ENCODE assay signal across 18 mouse cellular contexts in genomic region chr15:79413802-79414201, GRCm38 (mm10). TPM values are rescaled to one million over a fixed set of nuclear protein-coding genes. Genes with fewer than 3 reads are reported as not detected.
DNase-seq lines count a peak whose midpoint lies in the region; ATAC-seq and TF ChIP-seq lines count a peak whose summit lies in the region.
"Had no signal": no experiment of that assay in that cellular context is flagged by ENCODE, and none has a peak within 500 bp of the region (broad histone marks: within the 10 kb centered on the region; RNA-seq: fewer than 3 reads in every experiment).

No protein-coding gene starts in this region.

- TF ChIP-seq EP300 in liver, postnatal 0 days (IDR thresholded peaks at IDR 0.05; ENCODE audit: low read depth) = no peak
- TF ChIP-seq EP300 in CH12.LX (IDR thresholded peaks at IDR 0.05; ENCODE audit: low read length) = no peak

- H3K4me1 ChIP-seq in liver, postnatal 0 days (ENCODE audit: insufficient read depth) = peaks cover 21% of the 10 kb centered on the region
- peaks cover 24% of the 10 kb centered on the region for H3K4me1 ChIP-seq in liver, embryonic 12.5 days
- H3K4me1 ChIP-seq in CH12.LX (ENCODE audit: control insufficient read depth in 1 of 2, insufficient read depth in 2 of 2) = peaks cover 21 to 40% of the 10 kb centered on the region in 2 experiments
- no peaks in the 10 kb centered on the region for H3K4me1 ChIP-seq in midbrain, embryonic 13.5 days (replicated peaks)
- H3K4me1 ChIP-seq: intestine, embryonic 15.5 days; neural tube, embryonic 12.5 days had no signal

- no peak overlapping the region for H3K9ac ChIP-seq in liver, postnatal 0 days (replicated peaks)
- H3K9ac ChIP-seq in liver, embryonic 12.5 days = no peak overlapping the region
- H3K9ac ChIP-seq in CH12.LX (ENCODE audit: insufficient read depth, low read depth) = no peak overlapping the region
- H3K9ac ChIP-seq in midbrain, embryonic 13.5 days (replicated peaks) = no peak overlapping the region
- H3K9ac ChIP-seq: heart, embryonic 13.5 days; intestine, embryonic 15.5 days; lung, embryonic 14.5 days; neural tube, embryonic 12.5 days had no signal

- dilution Hi-C loops in CH12.LX (cut with MboI; ENCODE audit: extremely low pct_ligation_motif_present, extremely low pct_unique_long_range_greater_than_20kb, low sequenced_read_pairs) = no loop called here

- 39% methylated on average over 8 of the region's 8 CpGs for WGBS in liver, postnatal 0 days (ENCODE audit: insufficient replicate concordance)
- 53% methylated on average over 8 of the region's 8 CpGs for WGBS in liver, embryonic 12.5 days (ENCODE audit: insufficient replicate concordance)
- WGBS in midbrain, embryonic 13.5 days = 85% methylated on average over 8 of the region's 8 CpGs

- H3K4me2 ChIP-seq in liver, postnatal 0 days (ENCODE audit: low read depth, low read length) = peak overlapping the region; percentile 15; the same call in 1 of the 2 replicates
- H3K4me2 ChIP-seq in liver, embryonic 12.5 days = no peak overlapping the region
- H3K4me2 ChIP-seq in CH12.LX (ENCODE audit: insufficient read depth, low read depth, poor library complexity, severe bottlenecking) = no peak overlapping the region
- H3K4me2 ChIP-seq in midbrain, embryonic 13.5 days (replicated peaks) = no peak overlapping the region
- H3K4me2 ChIP-seq: heart, embryonic 13.5 days; intestine, embryonic 15.5 days; lung, embryonic 14.5 days; neural tube, embryonic 12.5 days had no signal

- 0 out of 2 replicates have a peak, but pooled peaks cover 2% of the 10 kb centered on the region for H3K36me3 ChIP-seq in liver, postnatal 0 days (replicated peaks; ENCODE audit: insufficient read depth, low read length)
- peaks cover 10% of the 10 kb centered on the region for H3K36me3 ChIP-seq in liver, embryonic 12.5 days
- peaks cover 0 to 15% of the 10 kb centered on the region in 2 experiments for H3K36me3 ChIP-seq in CH12.LX (replicated peaks in 1 of 2; ENCODE audit: control insufficient read depth in 1 of 2, insufficient read depth in 1 of 2, low read length in 1 of 2)
- peaks cover 26% of the 10 kb centered on the region for H3K36me3 ChIP-seq in midbrain, embryonic 13.5 days

- no peak for TF ChIP-seq RAD21 in CH12.LX (IDR thresholded peaks at IDR 0.05; ENCODE audit: low read depth, low read length)

- peak; percentile 20; the same call in 1 of the 2 replicates for ATAC-seq in liver, postnatal 0 days
- no peak for ATAC-seq in liver, embryonic 12.5 days
- peak; percentile 40 for ATAC-seq in megakaryocyte progenitor cell, adult 5-6 weeks (replicated peaks; ENCODE audit: poor library complexity)
- ATAC-seq in midbrain, embryonic 13.5 days = no peak
- ATAC-seq: forebrain, embryonic 16.5 days; midbrain, embryonic 16.5 days had no signal

- H3K27ac ChIP-seq in liver, postnatal 0 days (ENCODE audit: low read depth) = peak overlapping the region; percentile 66; the same call in 1 of the 2 replicates
- H3K27ac ChIP-seq in liver, embryonic 12.5 days = no peak overlapping the region; the same call in 1 of the 2 replicates
- no peak overlapping the region for H3K27ac ChIP-seq in CH12.LX (ENCODE audit: insufficient read depth, low read depth)
- H3K27ac ChIP-seq in midbrain, embryonic 13.5 days = no peak overlapping the region
- H3K27ac ChIP-seq: heart, embryonic 13.5 days; hindbrain, embryonic 10.5 days; intestine, embryonic 15.5 days; left cerebral cortex, adult 2 months; neural tube, embryonic 12.5 days had no signal

- no peak for TF ChIP-seq CTCF in liver, postnatal 0 days (IDR thresholded peaks at IDR 0.05; ENCODE audit: low read depth)
- TF ChIP-seq CTCF in CH12.LX (conservative IDR thresholded peaks at IDR 0.05 in 1 of 2, IDR thresholded peaks at IDR 0.05 in 1 of 2; ENCODE audit: low read depth in 2 of 2, low read length in 2 of 2) = no peak

- H3K9me3 ChIP-seq in liver, postnatal 0 days (ENCODE audit: low read length) = no peaks in the 10 kb centered on the region
- H3K9me3 ChIP-seq in liver, embryonic 12.5 days (replicated peaks) = no peaks in the 10 kb centered on the region
- H3K9me3 ChIP-seq in CH12.LX (replicated peaks; ENCODE audit: low read length) = no peaks in the 10 kb centered on the region
- no peaks in the 10 kb centered on the region for H3K9me3 ChIP-seq in midbrain, embryonic 13.5 days
- H3K9me3 ChIP-seq: heart, embryonic 13.5 days; intestine, embryonic 15.5 days; neural tube, embryonic 12.5 days had no signal

- H3K79me2 ChIP-seq in CH12.LX (replicated peaks; ENCODE audit: control insufficient read depth, extremely low read depth, insufficient read depth, poor library complexity, severe bottlenecking) = no peaks in the 10 kb centered on the region

- H3K27me3 ChIP-seq in liver, postnatal 0 days (ENCODE audit: insufficient read depth, low read length) = no peaks in the 10 kb centered on the region
- no peaks in the 10 kb centered on the region for H3K27me3 ChIP-seq in liver, embryonic 12.5 days (replicated peaks)
- H3K27me3 ChIP-seq in CH12.LX (replicated peaks) = no peaks in the 10 kb centered on the region
- no peaks in the 10 kb centered on the region for H3K27me3 ChIP-seq in midbrain, embryonic 13.5 days
- H3K27me3 ChIP-seq: heart, embryonic 13.5 days; intestine, embryonic 15.5 days; neural tube, embryonic 12.5 days had no signal

- TF ChIP-seq POLR2A in CH12.LX (IDR thresholded peaks at IDR 0.05; ENCODE audit: low read depth, low read length) = no peak

- no peak for DNase-seq in liver, postnatal 0 days
- peak; percentile 63 for DNase-seq in 416B (ENCODE audit: low read depth)
- DNase-seq in CH12.LX (ENCODE audit: extremely low read depth) = no peak
- no peak for DNase-seq in left cerebral cortex, adult 8-10 months (ENCODE audit: low spot score in 2 of 2)
- DNase-seq: adrenal gland, postnatal 36 days; cerebellum, postnatal 14 days; gastrocnemius, postnatal 10 days; lung, embryonic 14.5 days had no signal

- no peak overlapping the region for H3K4me3 ChIP-seq in liver, postnatal 0 days (ENCODE audit: low read depth, low read length)
- no peak overlapping the region for H3K4me3 ChIP-seq in liver, embryonic 12.5 days
- peak overlapping the region in 1 of 3 experiments; percentile 39 for H3K4me3 ChIP-seq in CH12.LX (replicated peaks in 1 of 3; ENCODE audit: low read depth in 2 of 3, low read length in 2 of 3, poor library complexity in 1 of 3)
- no peak overlapping the region for H3K4me3 ChIP-seq in midbrain, embryonic 13.5 days (replicated peaks)
- H3K4me3 ChIP-seq: heart, embryonic 13.5 days; hindbrain, embryonic 10.5 days; intestine, embryonic 15.5 days; left cerebral cortex, adult 2 months; neural tube, embryonic 12.5 days had no signal

- in situ Hi-C loops in CH12.LX (cut with MboI; ENCODE audit: low pct_ligation_motif_present, low pct_unique_long_range_greater_than_20kb, low sequenced_read_pairs) = no loop called here

TF ChIP-seq in CH12.LX, 34 proteins besides CTCF, POLR2A, EP300 and RAD21:
- TF ChIP-seq MAFK (IDR thresholded peaks at IDR 0.05; ENCODE audit: insufficient replicate concordance, low read length) (no peak), ELF1 (IDR thresholded peaks at IDR 0.05; ENCODE audit: low read depth, low read length) (0 out of 2 replicates have a peak, but pooled peaks have one; percentile 40)

RNA-seq across cellular contexts. Expression of gene Tmem184b, which starts 10.4 kb away (rescaled TPM):
- 6.6 and 8.4 TPM in 2 replicates for polyA plus RNA-seq in liver, postnatal 0 days (2015; fragmentation: Nextera tagmentation; extraction: Ambion mirVana)
- polyA plus RNA-seq in liver, embryonic 12.5 days (2016; fragmentation: Nextera tagmentation; extraction: Ambion mirVana) = 16.4 and 19.0 TPM in 2 replicates
- total RNA-seq in CH12.LX (2012; rRNA removed) (18.9 and 21.1 TPM in 2 replicates), CH12.LX (2014; rRNA removed) (7.1 and 7.2 TPM in 2 replicates)
- 38.0 and 42.7 TPM in 2 replicates for polyA plus RNA-seq in CH12.LX (2012; ENCODE audit: insufficient read length, low read depth)
- 12.0 and 12.2 TPM in 2 replicates for total RNA-seq in megakaryocyte progenitor cell, adult 5-6 weeks (2015)
- 4.0 and 4.3 TPM in 2 replicates for total RNA-seq in megakaryocyte progenitor cell, adult 5-6 weeks (2017)
- 10 to 100 TPM; 69.7 to 89.8 (median 75.6) TPM for total RNA-seq in left cerebral cortex, adult 8-10 months (2022)
- 32.8 and 35.0 TPM in 2 replicates for polyA plus RNA-seq in midbrain, embryonic 13.5 days (2015; fragmentation: Nextera tagmentation; extraction: Ambion mirVana)

RNA-seq across cellular contexts. Expression of gene Csnk1e, which starts 41.6 kb away (rescaled TPM):
- polyA plus RNA-seq in liver, postnatal 0 days (2015; fragmentation: Nextera tagmentation; extraction: Ambion mirVana) = 7.5 and 8.9 TPM in 2 replicates
- 24.1 and 24.7 TPM in 2 replicates for polyA plus RNA-seq in liver, embryonic 12.5 days (2016; fragmentation: Nextera tagmentation; extraction: Ambion mirVana)
- total RNA-seq in CH12.LX (2012; rRNA removed) (33.3 and 46.7 TPM in 2 replicates), CH12.LX (2014; rRNA removed) (10.4 and 12.2 TPM in 2 replicates)
- polyA plus RNA-seq in CH12.LX (2012; ENCODE audit: insufficient read length, low read depth) = 16.8 and 18.5 TPM in 2 replicates
- total RNA-seq in megakaryocyte progenitor cell, adult 5-6 weeks (2015) = 32.0 and 45.6 TPM in 2 replicates
- 29.1 and 30.7 TPM in 2 replicates for total RNA-seq in megakaryocyte progenitor cell, adult 5-6 weeks (2017)
- 100 to 1,000 TPM; 146 to 162 (median 152) TPM for total RNA-seq in left cerebral cortex, adult 8-10 months (2022)
- 233 and 269 TPM in 2 replicates for polyA plus RNA-seq in midbrain, embryonic 13.5 days (2015; fragmentation: Nextera tagmentation; extraction: Ambion mirVana)

Comparison
In these comparisons a context has a peak if more than half of its experiments do, and no peak if none do; other contexts are left out.
1. ATAC-seq: peak in liver, postnatal 0 days (single experiment) and megakaryocyte progenitor cell, adult 5-6 weeks (single experiment); none in liver, embryonic 12.5 days (single experiment) and midbrain, embryonic 13.5 days (single experiment).